In the genomic region with DNA sequence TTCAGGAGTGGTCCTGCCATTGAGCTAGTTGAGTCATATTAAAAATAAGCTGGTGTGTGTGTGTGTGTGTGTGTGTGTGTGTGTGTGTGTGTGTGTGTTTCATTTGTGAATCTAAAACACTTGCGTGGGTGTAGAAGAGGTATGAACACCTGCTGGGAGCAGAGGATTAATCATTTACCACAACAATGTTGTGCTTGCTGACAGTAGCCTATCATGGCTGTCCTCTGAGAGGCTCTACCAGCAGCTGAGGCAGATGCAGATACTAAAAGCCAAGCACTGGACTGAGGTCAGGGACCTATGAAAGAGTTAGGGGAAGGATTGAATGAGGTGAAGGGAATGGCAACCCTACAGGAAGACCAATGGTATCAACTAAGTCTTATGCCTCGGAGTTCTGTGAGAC, we compare ENCODE assay signal across 28 mouse cellular contexts. TPM values are rescaled to one million over a fixed set of nuclear protein-coding genes. Genes with fewer than 3 reads are reported as not detected.
A peak's percentile ranks its signal among the peaks of the same experiment; 100 is the strongest.
DNase-seq lines count a peak whose midpoint lies in the region; ATAC-seq and TF ChIP-seq lines count a peak whose summit lies in the region.
"Had no signal": no experiment of that assay in that cellular context is flagged by ENCODE, and none has a peak within 500 bp of the region (broad histone marks: within the 10 kb centered on the region; RNA-seq: fewer than 3 reads in every experiment).

No protein-coding gene starts in this region.

- no peaks in the 10 kb centered on the region for H3K36me3 ChIP-seq in kidney, postnatal 0 days (ENCODE audit: insufficient read depth, low read length)
- H3K36me3 ChIP-seq: embryonic facial prominence, embryonic 10.5 days; embryonic facial prominence, embryonic 15.5 days; heart, embryonic 10.5 days; lung, embryonic 15.5 days; neural tube, embryonic 15.5 days; stomach, embryonic 15.5 days had no signal

- H3K9me3 ChIP-seq in kidney, postnatal 0 days (replicated peaks; ENCODE audit: low read length), result no peaks in the 10 kb centered on the region
- H3K9me3 ChIP-seq: embryonic facial prominence, embryonic 10.5 days; embryonic facial prominence, embryonic 15.5 days; heart, embryonic 10.5 days; heart, embryonic 15.5 days; lung, embryonic 15.5 days; megakaryocyte, embryonic 14.5 days; neural tube, embryonic 15.5 days; stomach, embryonic 15.5 days had no signal

- peak; percentile 60 for DNase-seq in kidney, adult 9 months
- no peak for DNase-seq in kidney, postnatal 14 days
- peak; percentile 52 for DNase-seq in Muller cell, postnatal 12 days (ENCODE audit: inconsistent ontology term)
- peak; percentile 8 for DNase-seq in R1 (ENCODE audit: low read depth, low spot score)
- DNase-seq in kidney, postnatal 0 days (ENCODE audit: low spot score), result no peak
- DNase-seq in yolk sac, embryonic 10.5 days (ENCODE audit: low spot score), result no peak
- DNase-seq: adrenal gland, adult 8-10 months; B cell, adult 2 months; cerebellum, adult 8-10 months; cerebellum, postnatal 25 days; gastrocnemius, postnatal 25 days; heart, adult 11 months; lung, postnatal 36 days; midbrain, embryonic 14.5 days; retina, postnatal 1 day; right cerebral cortex, postnatal 14 days; thymus, postnatal 14 days had no signal

- 84% methylated on average over 2 of the region's 2 CpGs for WGBS in kidney, postnatal 0 days

- TF ChIP-seq CTCF in kidney, postnatal 0 days (IDR thresholded peaks at IDR 0.05; ENCODE audit: low read depth), result no peak

- H3K4me2 ChIP-seq in kidney, postnatal 0 days (ENCODE audit: low read length), result no peak overlapping the region
- H3K4me2 ChIP-seq: embryonic facial prominence, embryonic 15.5 days; heart, embryonic 15.5 days; lung, embryonic 15.5 days; neural tube, embryonic 15.5 days; stomach, embryonic 15.5 days had no signal

- H3K4me1 ChIP-seq in kidney, postnatal 0 days (replicated peaks; ENCODE audit: insufficient read depth, low read length), result 0 out of 2 replicates have a peak, but pooled peaks cover 10% of the 10 kb centered on the region
- H3K4me1 ChIP-seq: embryonic facial prominence, embryonic 10.5 days; embryonic facial prominence, embryonic 15.5 days; heart, embryonic 10.5 days; megakaryocyte, embryonic 14.5 days; stomach, embryonic 15.5 days had no signal

- no peak overlapping the region for H3K9ac ChIP-seq in kidney, postnatal 0 days (ENCODE audit: low read depth, low read length)
- H3K9ac ChIP-seq: embryonic facial prominence, embryonic 15.5 days; heart, embryonic 15.5 days; lung, embryonic 15.5 days; neural tube, embryonic 15.5 days; stomach, embryonic 15.5 days had no signal

- peak; percentile 31; the same call in 1 of the 2 replicates for ATAC-seq in kidney, postnatal 0 days (replicated peaks; ENCODE audit: low FRiP score, low read depth)
- no peak for ATAC-seq in erythroblast, adult 5-6 weeks (replicated peaks; ENCODE audit: low FRiP score, poor library complexity, severe bottlenecking)
- ATAC-seq: forebrain, embryonic 14.5 days; hindbrain, embryonic 16.5 days had no signal

- no peak overlapping the region for H3K27ac ChIP-seq in kidney, postnatal 0 days
- H3K27ac ChIP-seq: embryonic facial prominence, embryonic 10.5 days; embryonic facial prominence, embryonic 15.5 days; heart, embryonic 10.5 days; heart, embryonic 15.5 days; lung, embryonic 15.5 days; neural tube, embryonic 15.5 days; stomach, embryonic 15.5 days had no signal

- H3K4me3 ChIP-seq in kidney, postnatal 0 days (replicated peaks; ENCODE audit: low read depth, low read length), result no peak overlapping the region
- H3K4me3 ChIP-seq: embryonic facial prominence, embryonic 10.5 days; embryonic facial prominence, embryonic 15.5 days; heart, embryonic 10.5 days; heart, embryonic 15.5 days; lung, embryonic 15.5 days; megakaryocyte, embryonic 14.5 days; neural tube, embryonic 15.5 days; stomach, embryonic 15.5 days had no signal

- H3K27me3 ChIP-seq in kidney, postnatal 0 days (ENCODE audit: insufficient read depth, low read length), result no peaks in the 10 kb centered on the region
- H3K27me3 ChIP-seq: embryonic facial prominence, embryonic 15.5 days; heart, embryonic 15.5 days; lung, embryonic 15.5 days; megakaryocyte, embryonic 14.5 days; neural tube, embryonic 15.5 days; stomach, embryonic 15.5 days had no signal

RNA-seq across cellular contexts. Expression of a gene that starts 56.9 kb away (rescaled TPM):
- 8.4 and 9.9 TPM in 2 replicates for polyA plus RNA-seq in kidney, postnatal 0 days (2015; fragmentation: Nextera tagmentation; extraction: Ambion mirVana)
- total RNA-seq in erythroblast, adult 5-6 weeks (2015; ENCODE audit: low replicate concordance), result 2.9 and 4.4 TPM in 2 replicates
- total RNA-seq in erythroblast, adult 5-6 weeks (2017; ENCODE audit: low replicate concordance), result 5.3 and 7.7 TPM in 2 replicates

Comparison
In these comparisons a context has a peak if more than half of its experiments do, and no peak if none do; other contexts are left out.
1. DNase-seq: peak in kidney, adult 9 months (single experiment), Muller cell, postnatal 12 days (single experiment) and R1 (single experiment); none in kidney, postnatal 14 days (single experiment), kidney, postnatal 0 days (single experiment) and yolk sac, embryonic 10.5 days (single experiment).